Mouse (Mus musculus) bone marrow macrophage, adult 2 months (primary cell): ENCODE measurements around the gene Cadm4.

Experiments used
- CTCF ChIP-seq: IDR thresholded peaks from 2 replicates; pipeline ENCODE4 v1.5.1; 2012; ENCODE audit warnings: low read depth, mild to moderate bottlenecking, low read length, moderate library complexity
- POLR2A ChIP-seq: IDR thresholded peaks from 2 replicates; pipeline ENCODE4 v1.6.1; 2012; ENCODE audit warnings: mild to moderate bottlenecking, low read depth, low read length, borderline replicate concordance

GRCm38 (mm10) chr7:24441785-24442184 lies 40.0 kb upstream of the Cadm4 start:
- peak; percentile 98 for TF ChIP-seq CTCF
- no peak for TF ChIP-seq POLR2A
